Mouse (Mus musculus): ENCODE measurements around the gene Prkx. TPM values are rescaled to one million over a fixed set of nuclear protein-coding genes. Genes with fewer than 3 reads are reported as not detected.

Gene Prkx
- total RNA-seq (2014; rRNA removed; ENCODE audit: low replicate concordance) = 13.6 and 20.1 TPM in 2 replicates
- 11.7 and 12.4 TPM in 2 replicates for polyA plus RNA-seq (2015; fragmentation: Nextera tagmentation; extraction: Ambion mirVana)

DNA sequence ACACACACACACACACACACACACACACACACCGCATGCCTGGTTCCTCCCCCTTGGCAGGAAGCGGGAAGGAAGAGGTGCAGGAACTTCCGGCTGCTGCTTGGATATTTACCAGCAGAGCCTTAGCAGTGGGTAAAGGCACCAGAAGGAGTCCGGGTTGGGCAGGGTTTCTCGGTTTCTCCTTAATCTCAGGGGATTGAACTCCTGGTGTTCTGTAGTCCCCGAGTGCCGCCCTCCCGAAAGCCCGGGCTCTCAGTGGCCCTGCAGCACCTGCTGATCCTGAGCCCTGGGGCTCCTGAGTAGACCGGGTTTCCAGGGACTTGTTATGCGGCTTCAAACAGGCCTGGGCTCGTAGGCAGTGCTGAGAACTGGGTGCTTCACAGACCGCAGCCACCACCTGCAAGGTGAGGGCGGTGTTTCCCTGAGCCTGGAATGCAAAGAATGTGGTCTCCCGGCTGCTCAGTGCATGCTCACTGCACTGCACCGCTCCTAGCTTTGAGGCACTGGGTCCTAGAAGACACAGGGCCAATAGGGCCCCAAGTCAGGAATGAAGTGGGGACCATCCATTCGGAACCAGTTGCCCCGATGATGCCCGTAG is at the start of gene Prkx:
Gene Prkx, minus strand, starts transcription at position 41 of the 598 bp plus-strand sequence.
- peak within 1 kb of the TSS; percentile 66 for H3K4me3 ChIP-seq (ENCODE audit: low read depth, low read length)
- peak within 1 kb of the TSS; percentile 86 for H3K27ac ChIP-seq (ENCODE audit: low read depth)
- DNase-seq (ENCODE audit: low spot score) (no peak), ATAC-seq (ENCODE audit: insufficient read depth, low read depth) (peak; percentile 63)
- peak within 1 kb of the TSS; percentile 64 for H3K9ac ChIP-seq (replicated peaks; ENCODE audit: low read depth, low read length)
- 22% methylated on average over 17 of the region's 19 CpGs for WGBS
- 0 out of 2 replicates have a peak, but pooled peaks cover 7% of the 10 kb centered on the region for H3K4me1 ChIP-seq (ENCODE audit: control insufficient read depth, insufficient read depth)
- H3K9me3 ChIP-seq (replicated peaks; ENCODE audit: control insufficient read depth, low read length) = no peaks in the 10 kb centered on the region
- TF ChIP-seq CTCF (IDR thresholded peaks at IDR 0.05; ENCODE audit: low read depth) = no peak
- TF ChIP-seq EP300 (IDR thresholded peaks at IDR 0.05; ENCODE audit: low read depth) = no peak
- peak within 1 kb of the TSS; percentile 76 for H3K4me2 ChIP-seq (ENCODE audit: low read depth, low read length)
- no peaks in the 10 kb centered on the region for H3K27me3 ChIP-seq (ENCODE audit: control insufficient read depth, insufficient read depth, low read length)
- H3K36me3 ChIP-seq (replicated peaks; ENCODE audit: control insufficient read depth, insufficient read depth, low read length) = no peaks in the 10 kb centered on the region

DNA sequence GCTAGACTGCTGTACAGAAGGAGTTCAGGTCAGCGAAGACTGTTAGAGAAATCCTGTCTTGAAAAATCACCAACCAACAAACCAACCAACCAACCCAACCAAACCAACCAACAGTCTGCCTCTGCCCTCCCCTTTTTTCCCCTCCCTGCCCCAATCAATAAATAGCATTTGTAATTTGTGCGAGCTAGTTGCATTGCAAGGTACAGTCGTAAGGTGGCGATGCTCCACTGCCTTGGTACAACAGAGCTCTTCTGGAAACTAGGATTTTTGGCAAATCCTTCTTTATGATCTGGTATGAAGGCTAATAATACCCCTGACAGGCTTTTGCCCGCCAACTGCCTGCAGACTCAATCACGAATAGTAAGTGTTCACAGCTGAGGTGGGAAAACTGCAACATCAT is 16.0 kb upstream of the Prkx start:
- no peak for DNase-seq (ENCODE audit: low spot score)
- H3K4me3 ChIP-seq (ENCODE audit: low read depth, low read length) = no peak overlapping the region
- H3K4me2 ChIP-seq (ENCODE audit: low read depth, low read length) = no peak overlapping the region
- no peaks in the 10 kb centered on the region for H3K36me3 ChIP-seq (replicated peaks; ENCODE audit: control insufficient read depth, insufficient read depth, low read length)
- TF ChIP-seq EP300 (IDR thresholded peaks at IDR 0.05; ENCODE audit: low read depth) (no peak), CTCF (IDR thresholded peaks at IDR 0.05; ENCODE audit: low read depth) (peak; percentile 29; the same call in 1 of the 2 replicates)
- 55% methylated on average over 6 of the region's 6 CpGs for WGBS
- H3K9me3 ChIP-seq (replicated peaks; ENCODE audit: control insufficient read depth, low read length) = no peaks in the 10 kb centered on the region
- ATAC-seq (ENCODE audit: insufficient read depth, low read depth) = no peak
- H3K27me3 ChIP-seq (ENCODE audit: control insufficient read depth, insufficient read depth, low read length) = no peaks in the 10 kb centered on the region
- H3K4me1 ChIP-seq (ENCODE audit: control insufficient read depth, insufficient read depth) = no peaks in the 10 kb centered on the region
- H3K9ac ChIP-seq (replicated peaks; ENCODE audit: low read depth, low read length) = no peak overlapping the region
- H3K27ac ChIP-seq (ENCODE audit: low read depth) = no peak overlapping the region

DNA sequence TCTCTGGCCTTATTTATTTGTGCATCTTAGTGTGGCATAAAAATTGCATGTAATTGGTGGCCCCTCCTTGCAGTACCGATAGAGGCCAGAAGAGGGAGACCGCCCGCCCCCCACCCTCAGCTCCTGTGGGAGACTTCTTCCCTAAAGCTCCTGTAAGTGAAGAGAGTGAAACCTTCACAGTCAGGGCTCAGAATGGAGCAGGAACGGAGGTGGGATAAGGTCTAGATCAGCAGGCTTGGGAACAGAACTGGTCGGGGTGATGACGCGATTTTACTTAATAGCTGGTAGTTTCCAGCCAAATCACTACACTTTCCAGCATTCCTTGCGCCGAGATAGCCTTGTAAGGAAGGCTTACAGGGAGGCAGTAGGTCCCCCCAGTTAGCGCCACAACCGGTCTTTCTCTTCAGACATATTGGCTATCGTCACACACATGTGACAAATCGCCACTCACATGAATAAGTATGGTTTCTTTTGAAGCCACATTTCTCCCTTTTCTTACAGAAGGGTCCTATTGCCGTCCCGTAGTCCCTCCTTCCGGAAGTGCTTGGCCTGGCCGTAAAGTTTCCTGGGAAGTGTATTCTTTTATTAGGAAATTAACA is 14.6 kb upstream of the Prkx start:
- peak; percentile 75 for ATAC-seq (ENCODE audit: insufficient read depth, low read depth)
- H3K27ac ChIP-seq (ENCODE audit: low read depth) = peak overlapping the region; percentile 72

DNA sequence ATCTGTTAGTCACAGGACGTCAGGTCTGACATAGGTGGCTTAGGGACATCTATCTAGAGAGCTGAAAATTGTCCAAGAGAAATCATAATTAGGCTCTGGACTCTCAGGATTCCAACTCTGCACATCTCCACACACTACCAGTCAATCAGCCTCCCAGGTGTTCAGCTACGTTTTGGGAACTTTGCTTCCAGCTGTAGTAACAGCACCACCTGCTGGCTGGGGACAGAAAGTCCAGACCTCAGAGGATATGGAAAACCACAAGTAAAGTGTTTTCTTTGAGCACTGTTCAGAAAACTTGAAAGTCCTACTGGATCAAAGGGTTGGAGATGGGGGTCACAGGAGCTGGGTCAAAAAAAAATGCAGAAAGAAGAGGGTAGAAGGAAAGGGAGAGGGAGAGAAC is 12.5 kb upstream of the Prkx start:
- H3K36me3 ChIP-seq (replicated peaks; ENCODE audit: control insufficient read depth, insufficient read depth, low read length) = no peaks in the 10 kb centered on the region
- H3K27me3 ChIP-seq (ENCODE audit: control insufficient read depth, insufficient read depth, low read length) = no peaks in the 10 kb centered on the region
- DNase-seq (ENCODE audit: low spot score) (peak; percentile 31), ATAC-seq (ENCODE audit: insufficient read depth, low read depth) (no peak)
- 20% methylated on average over 2 of the region's 2 CpGs for WGBS
- H3K4me2 ChIP-seq (ENCODE audit: low read depth, low read length) = no peak overlapping the region
- H3K4me1 ChIP-seq (ENCODE audit: control insufficient read depth, insufficient read depth) = no peaks in the 10 kb centered on the region
- TF ChIP-seq CTCF (IDR thresholded peaks at IDR 0.05; ENCODE audit: low read depth) (peak; percentile 66), EP300 (IDR thresholded peaks at IDR 0.05; ENCODE audit: low read depth) (no peak)
- H3K9ac ChIP-seq (replicated peaks; ENCODE audit: low read depth, low read length) = no peak overlapping the region
- H3K27ac ChIP-seq (ENCODE audit: low read depth) = no peak overlapping the region
- no peak overlapping the region for H3K4me3 ChIP-seq (ENCODE audit: low read depth, low read length)
- H3K9me3 ChIP-seq (replicated peaks; ENCODE audit: control insufficient read depth, low read length) = no peaks in the 10 kb centered on the region

More for the DNA sequence above, 14.6 kb upstream of the Prkx start:
- H3K27me3 ChIP-seq (ENCODE audit: control insufficient read depth, insufficient read depth, low read length) = no peaks in the 10 kb centered on the region
- no peaks in the 10 kb centered on the region for H3K9me3 ChIP-seq (replicated peaks; ENCODE audit: control insufficient read depth, low read length)
- no peak for TF ChIP-seq EP300 (IDR thresholded peaks at IDR 0.05; ENCODE audit: low read depth)
- peak; percentile 63 for TF ChIP-seq CTCF (IDR thresholded peaks at IDR 0.05; ENCODE audit: low read depth)
- peak; percentile 47 for DNase-seq (ENCODE audit: low spot score)
- WGBS = 22% methylated on average over 17 of the region's 17 CpGs
- no peaks in the 10 kb centered on the region for H3K4me1 ChIP-seq (ENCODE audit: control insufficient read depth, insufficient read depth)
- H3K36me3 ChIP-seq (replicated peaks; ENCODE audit: control insufficient read depth, insufficient read depth, low read length) = no peaks in the 10 kb centered on the region
- peak overlapping the region; percentile 49 for H3K4me3 ChIP-seq (ENCODE audit: low read depth, low read length)
- H3K9ac ChIP-seq (replicated peaks; ENCODE audit: low read depth, low read length) = 0 out of 2 replicates have a peak overlapping the region, but pooled peaks have one; percentile 15
- peak overlapping the region; percentile 57 for H3K4me2 ChIP-seq (ENCODE audit: low read depth, low read length)

DNA sequence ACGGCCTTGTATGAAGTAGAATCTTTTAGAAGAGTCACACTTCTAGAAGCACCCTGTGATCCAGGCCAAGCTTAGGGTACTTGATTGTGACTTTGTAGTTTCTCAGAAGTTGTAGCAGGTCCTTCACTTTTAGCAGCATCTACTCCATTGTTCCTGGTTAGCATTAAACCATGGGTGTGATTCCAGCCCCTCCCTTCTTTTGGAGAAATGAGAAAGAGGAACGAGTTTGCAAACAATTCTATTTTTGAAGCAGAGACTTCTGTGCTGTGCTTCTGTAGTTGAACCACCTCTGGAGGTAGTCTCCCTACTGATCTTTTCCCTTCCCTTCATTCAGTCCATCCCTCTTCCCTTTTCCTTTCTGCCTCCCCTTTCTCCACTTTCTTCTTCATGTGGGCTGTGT is 6.2 kb upstream of the Prkx start:
- H3K9ac ChIP-seq (replicated peaks; ENCODE audit: low read depth, low read length) = no peak overlapping the region
- H3K27me3 ChIP-seq (ENCODE audit: control insufficient read depth, insufficient read depth, low read length) = no peaks in the 10 kb centered on the region
- H3K27ac ChIP-seq (ENCODE audit: low read depth) = no peak overlapping the region
- H3K9me3 ChIP-seq (replicated peaks; ENCODE audit: control insufficient read depth, low read length) = no peaks in the 10 kb centered on the region
- no peak overlapping the region for H3K4me2 ChIP-seq (ENCODE audit: low read depth, low read length)
- no peaks in the 10 kb centered on the region for H3K36me3 ChIP-seq (replicated peaks; ENCODE audit: control insufficient read depth, insufficient read depth, low read length)
- no peak for TF ChIP-seq CTCF (IDR thresholded peaks at IDR 0.05; ENCODE audit: low read depth)
- ATAC-seq (ENCODE audit: insufficient read depth, low read depth) = no peak
- no peak overlapping the region for H3K4me3 ChIP-seq (ENCODE audit: low read depth, low read length)
- no peaks in the 10 kb centered on the region for H3K4me1 ChIP-seq (ENCODE audit: control insufficient read depth, insufficient read depth)
- no peak for DNase-seq (ENCODE audit: low spot score)
- WGBS = 65% methylated on average over 2 of the region's 2 CpGs
